Comparison of ENCODE assay signal across 19 mouse cellular contexts in genomic region chr5:24711615-24712014, GRCm38 (mm10). TPM values are rescaled to one million over a fixed set of nuclear protein-coding genes. Genes with fewer than 3 reads are reported as not detected.
DNase-seq lines count a peak whose midpoint lies in the region; ATAC-seq and TF ChIP-seq lines count a peak whose summit lies in the region.
"Had no signal": no experiment of that assay in that cellular context is flagged by ENCODE, and none has a peak within 500 bp of the region (broad histone marks: within the 10 kb centered on the region; RNA-seq: fewer than 3 reads in every experiment).

No protein-coding gene starts in this region.

- no peak for TF ChIP-seq POLR2A in lung, adult 2 months (IDR thresholded peaks at IDR 0.05; ENCODE audit: borderline replicate concordance, extremely low read depth, low read depth, low read length)
- TF ChIP-seq POLR2A in brain, embryonic 14.5 days (IDR thresholded peaks at IDR 0.05; ENCODE audit: borderline replicate concordance, extremely low read depth, insufficient read depth, insufficient read length, poor library complexity, severe bottlenecking): no peak

- H3K4me2 ChIP-seq in intestine, postnatal 0 days (replicated peaks; ENCODE audit: low read depth): no peak overlapping the region
- no peak overlapping the region for H3K4me2 ChIP-seq in intestine, embryonic 15.5 days (replicated peaks)
- H3K4me2 ChIP-seq: hindbrain, embryonic 13.5 days; liver, embryonic 13.5 days had no signal

- H3K27ac ChIP-seq in intestine, postnatal 0 days (ENCODE audit: low read depth, low read length): no peak overlapping the region
- no peak overlapping the region for H3K27ac ChIP-seq in intestine, embryonic 15.5 days
- H3K27ac ChIP-seq: hindbrain, embryonic 13.5 days; liver, embryonic 13.5 days; midbrain, embryonic 10.5 days had no signal

- no peak overlapping the region for H3K4me3 ChIP-seq in intestine, postnatal 0 days (ENCODE audit: low read depth, low read length)
- no peak overlapping the region for H3K4me3 ChIP-seq in intestine, embryonic 15.5 days (replicated peaks)
- H3K4me3 ChIP-seq in lung, adult 2 months (replicated peaks; ENCODE audit: extremely low read depth, low read depth, low read length): no peak overlapping the region
- no peak overlapping the region for H3K4me3 ChIP-seq in E14TG2a.4 (replicated peaks; ENCODE audit: low read length)
- H3K4me3 ChIP-seq: hindbrain, embryonic 13.5 days; liver, embryonic 13.5 days; midbrain, embryonic 10.5 days; myocyte had no signal

- H3K27me3 ChIP-seq in intestine, postnatal 0 days (replicated peaks; ENCODE audit: control insufficient read depth, insufficient read depth, low read length): no peaks in the 10 kb centered on the region
- H3K27me3 ChIP-seq in intestine, embryonic 15.5 days (replicated peaks): no peaks in the 10 kb centered on the region
- H3K27me3 ChIP-seq in E14TG2a.4 (ENCODE audit: insufficient read depth, low read length): no peaks in the 10 kb centered on the region
- H3K27me3 ChIP-seq: hindbrain, embryonic 13.5 days; liver, embryonic 13.5 days; Patski had no signal

- DNase-seq in lung, adult 2 months: no peak
- no peak for DNase-seq in lung, postnatal 25 days (ENCODE audit: low spot score)
- DNase-seq in brain, embryonic 14.5 days (ENCODE audit: low read depth): no peak
- DNase-seq in urinary bladder, postnatal 10 days (ENCODE audit: low spot score): no peak
- DNase-seq: cerebellum, postnatal 25 days; gastrocnemius, postnatal 14 days; kidney, postnatal 36 days; liver, embryonic 13.5 days; lung, postnatal 36 days; thymus, postnatal 4 days had no signal

- no peaks in the 10 kb centered on the region for H3K4me1 ChIP-seq in intestine, postnatal 0 days (replicated peaks; ENCODE audit: control insufficient read depth, insufficient read depth, low read length)
- H3K4me1 ChIP-seq in intestine, embryonic 15.5 days (replicated peaks): no peaks in the 10 kb centered on the region
- H3K4me1 ChIP-seq in lung, adult 2 months (ENCODE audit: control insufficient read depth, insufficient read depth, low read length): no peaks in the 10 kb centered on the region; the same call in 1 of the 2 replicates
- peaks cover 37% of the 10 kb centered on the region for H3K4me1 ChIP-seq in E14TG2a.4 (replicated peaks; ENCODE audit: low read depth, low read length)
- H3K4me1 ChIP-seq: midbrain, embryonic 10.5 days had no signal

- ATAC-seq in intestine, postnatal 0 days: no peak
- no peak for ATAC-seq in intestine, embryonic 15.5 days
- ATAC-seq: intestine, embryonic 16.5 days; Patski had no signal

- H3K36me3 ChIP-seq in intestine, postnatal 0 days (ENCODE audit: control insufficient read depth, insufficient read depth): peaks cover 50% of the 10 kb centered on the region
- H3K36me3 ChIP-seq in intestine, embryonic 15.5 days: peaks cover 41% of the 10 kb centered on the region
- peaks cover 58% of the 10 kb centered on the region for H3K36me3 ChIP-seq in E14TG2a.4 (ENCODE audit: insufficient read depth, low read length)

- 96% methylated on average over 6 of the region's 6 CpGs for whole genome bisulfite sequencing in intestine, postnatal 0 days
- 95% methylated on average over 6 of the region's 6 CpGs for WGBS in intestine, embryonic 15.5 days
- 95% methylated on average over 6 of the region's 6 CpGs for WGBS in lung, adult 2 months

- no peak overlapping the region for H3K9ac ChIP-seq in intestine, postnatal 0 days (ENCODE audit: low read depth, low read length)
- no peak overlapping the region for H3K9ac ChIP-seq in intestine, embryonic 15.5 days
- H3K9ac ChIP-seq: hindbrain, embryonic 13.5 days; liver, embryonic 13.5 days had no signal

- peak; percentile 35; the same call in 1 of the 2 replicates for TF ChIP-seq CTCF in intestine, postnatal 0 days (IDR thresholded peaks at IDR 0.05; ENCODE audit: low read depth)
- 0 out of 2 replicates have a peak, but pooled peaks have one; percentile 22 for TF ChIP-seq CTCF in lung, adult 2 months (IDR thresholded peaks at IDR 0.05; ENCODE audit: insufficient read depth, low read length)
- peak; percentile 48 for TF ChIP-seq CTCF in E14TG2a.4 (conservative IDR thresholded peaks at IDR 0.05; ENCODE audit: low read length)
- TF ChIP-seq CTCF in brain, embryonic 14.5 days (IDR thresholded peaks at IDR 0.05; ENCODE audit: borderline replicate concordance, extremely low read depth, insufficient read depth, insufficient read length): peak; percentile 16; the same call in 1 of the 2 replicates

- no peaks in the 10 kb centered on the region for H3K9me3 ChIP-seq in intestine, postnatal 0 days (ENCODE audit: control insufficient read depth)
- no peaks in the 10 kb centered on the region for H3K9me3 ChIP-seq in intestine, embryonic 15.5 days
- no peaks in the 10 kb centered on the region for H3K9me3 ChIP-seq in E14TG2a.4 (ENCODE audit: low read length)

RNA-seq across cellular contexts. Expression of gene Wdr86, which starts 18.9 kb away (rescaled TPM):
- 2.7 and 2.9 TPM in 2 replicates for polyA plus RNA-seq in intestine, postnatal 0 days (2015; fragmentation: Nextera tagmentation; extraction: Ambion mirVana)
- polyA plus RNA-seq in intestine, embryonic 15.5 days (2015; fragmentation: Nextera tagmentation; extraction: Ambion mirVana): 10.6 and 11.6 TPM in 2 replicates
- polyA plus RNA-seq in lung, adult 2 months (2012; rRNA removed): 2.6 and 3.4 TPM in 2 replicates
- 10.8 and 11.9 TPM in 2 replicates for polyA plus RNA-seq in brain, embryonic 14.5 days (2012; rRNA removed)
- polyA plus RNA-seq: myocyte, Patski had no signal

RNA-seq across cellular contexts. Expression of gene Nub1, which starts 26.3 kb away (rescaled TPM):
- polyA plus RNA-seq in intestine, postnatal 0 days (2015; fragmentation: Nextera tagmentation; extraction: Ambion mirVana): 18.0 and 19.4 TPM in 2 replicates
- polyA plus RNA-seq in intestine, embryonic 15.5 days (2015; fragmentation: Nextera tagmentation; extraction: Ambion mirVana): 26.8 and 29.0 TPM in 2 replicates
- polyA plus RNA-seq in lung, adult 2 months (2012; rRNA removed): 49.0 and 59.9 TPM in 2 replicates
- 57.8 and 58.5 TPM in 2 replicates for polyA plus RNA-seq in brain, embryonic 14.5 days (2012; rRNA removed)

RNA-seq across cellular contexts. Expression of gene Crygn, which starts 46.2 kb away (rescaled TPM):
- 7.3 and 8.1 TPM in 2 replicates for polyA plus RNA-seq in intestine, postnatal 0 days (2015; fragmentation: Nextera tagmentation; extraction: Ambion mirVana)
- polyA plus RNA-seq in intestine, embryonic 15.5 days (2015; fragmentation: Nextera tagmentation; extraction: Ambion mirVana): 1.3 and 1.8 TPM in 2 replicates
- polyA plus RNA-seq in lung, adult 2 months (2012; rRNA removed): 0.27 and 0.28 TPM in 2 replicates
- polyA plus RNA-seq in brain, embryonic 14.5 days (2012; rRNA removed): not detected in 2 replicates
- polyA plus RNA-seq: forebrain, embryonic 11.5 days; midbrain, embryonic 10.5 days; myocyte; Patski had no signal
